In the genomic region with DNA sequence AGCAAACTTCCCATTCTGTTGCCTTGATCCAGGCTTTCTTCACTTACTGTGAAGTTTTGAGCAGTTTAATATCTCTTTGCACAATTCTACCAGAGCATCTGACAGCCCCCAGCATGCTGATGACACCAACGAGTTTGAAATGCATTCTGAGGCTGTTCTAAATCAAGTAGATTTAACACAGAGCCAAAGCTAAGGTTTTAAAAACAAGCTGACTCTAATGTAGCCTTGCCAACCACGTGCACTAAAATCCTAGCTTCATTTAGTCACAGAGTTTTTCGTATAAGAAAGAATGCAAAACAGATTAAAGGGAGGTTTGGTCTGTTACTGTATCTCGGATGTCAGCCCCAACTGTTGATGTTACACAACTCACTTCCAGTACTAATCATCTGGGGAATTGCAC, we compare ENCODE assay signal across 17 mouse cellular contexts.
DNase-seq lines count a peak whose midpoint lies in the region; ATAC-seq and TF ChIP-seq lines count a peak whose summit lies in the region.
"Had no signal": no experiment of that assay in that cellular context is flagged by ENCODE, and none has a peak within 500 bp of the region (broad histone marks: within the 10 kb centered on the region; RNA-seq: fewer than 3 reads in every experiment).

No protein-coding gene starts in this region.

- no peak for TF ChIP-seq EP300 in stomach, postnatal 0 days (optimal IDR thresholded peaks at IDR 0.05)

- no peaks in the 10 kb centered on the region for H3K36me3 ChIP-seq in embryonic facial prominence, embryonic 13.5 days
- H3K36me3 ChIP-seq in embryonic facial prominence, embryonic 10.5 days (replicated peaks) = no peaks in the 10 kb centered on the region
- H3K36me3 ChIP-seq in heart, embryonic 13.5 days = no peaks in the 10 kb centered on the region
- no peaks in the 10 kb centered on the region for H3K36me3 ChIP-seq in heart, embryonic 10.5 days
- H3K36me3 ChIP-seq in stomach, embryonic 15.5 days = no peaks in the 10 kb centered on the region
- H3K36me3 ChIP-seq in stomach, postnatal 0 days (ENCODE audit: control insufficient read depth, insufficient read depth, low read length) = no peaks in the 10 kb centered on the region
- H3K36me3 ChIP-seq: liver, embryonic 12.5 days; midbrain, embryonic 10.5 days had no signal

- H3K4me2 ChIP-seq in embryonic facial prominence, embryonic 13.5 days = no peak overlapping the region
- no peak overlapping the region for H3K4me2 ChIP-seq in heart, embryonic 13.5 days
- no peak overlapping the region for H3K4me2 ChIP-seq in stomach, embryonic 15.5 days
- H3K4me2 ChIP-seq in stomach, postnatal 0 days (replicated peaks; ENCODE audit: low read depth) = no peak overlapping the region
- H3K4me2 ChIP-seq: liver, embryonic 12.5 days had no signal

- WGBS in embryonic facial prominence, embryonic 13.5 days = 28% methylated on average over 4 of the region's 4 CpGs
- 74% methylated on average over 4 of the region's 4 CpGs for WGBS in embryonic facial prominence, embryonic 10.5 days
- 43% methylated on average over 4 of the region's 4 CpGs for WGBS in heart, embryonic 13.5 days
- 63% methylated on average over 4 of the region's 4 CpGs for WGBS in heart, embryonic 10.5 days
- 49% methylated on average over 4 of the region's 4 CpGs for WGBS in stomach, embryonic 15.5 days
- WGBS in stomach, postnatal 0 days = 34% methylated on average over 4 of the region's 4 CpGs

- TF ChIP-seq CTCF in stomach, postnatal 0 days (IDR thresholded peaks at IDR 0.05; ENCODE audit: low read depth) = no peak

- DNase-seq in embryonic facial prominence, embryonic 10.5 days (ENCODE audit: low spot score) = no peak
- DNase-seq in heart, embryonic 10.5 days (ENCODE audit: low spot score) = no peak
- DNase-seq in stomach, postnatal 0 days (ENCODE audit: low spot score) = no peak
- DNase-seq in layer of hippocampus, postnatal 10 days (ENCODE audit: low spot score in 2 of 2) = no peak
- no peak for DNase-seq in layer of hippocampus, adult 9-10 months (ENCODE audit: low spot score)
- DNase-seq: adrenal gland, postnatal 36 days; cerebellum, postnatal 10 days; kidney, postnatal 10 days; thymus, postnatal 36 days had no signal

- peaks cover 17% of the 10 kb centered on the region for H3K4me1 ChIP-seq in embryonic facial prominence, embryonic 13.5 days
- 0 out of 2 replicates have a peak, but pooled peaks cover 4% of the 10 kb centered on the region for H3K4me1 ChIP-seq in embryonic facial prominence, embryonic 10.5 days
- peaks cover 19% of the 10 kb centered on the region for H3K4me1 ChIP-seq in heart, embryonic 13.5 days
- peaks cover 5% of the 10 kb centered on the region; the same call in 1 of the 2 replicates for H3K4me1 ChIP-seq in heart, embryonic 10.5 days
- no peaks in the 10 kb centered on the region; the same call in 1 of the 2 replicates for H3K4me1 ChIP-seq in stomach, embryonic 15.5 days
- no peaks in the 10 kb centered on the region for H3K4me1 ChIP-seq in stomach, postnatal 0 days (replicated peaks; ENCODE audit: control insufficient read depth, insufficient read depth)
- H3K4me1 ChIP-seq: liver, embryonic 12.5 days; midbrain, embryonic 10.5 days had no signal

- no peaks in the 10 kb centered on the region for H3K27me3 ChIP-seq in embryonic facial prominence, embryonic 13.5 days
- no peaks in the 10 kb centered on the region for H3K27me3 ChIP-seq in embryonic facial prominence, embryonic 10.5 days (replicated peaks; ENCODE audit: low read depth, poor library complexity, severe bottlenecking)
- H3K27me3 ChIP-seq in heart, embryonic 13.5 days (replicated peaks) = no peaks in the 10 kb centered on the region
- H3K27me3 ChIP-seq in heart, embryonic 10.5 days (ENCODE audit: insufficient read depth, poor library complexity, severe bottlenecking) = no peaks in the 10 kb centered on the region
- no peaks in the 10 kb centered on the region for H3K27me3 ChIP-seq in stomach, embryonic 15.5 days (replicated peaks)
- no peaks in the 10 kb centered on the region for H3K27me3 ChIP-seq in stomach, postnatal 0 days (ENCODE audit: control insufficient read depth, insufficient read depth, low read length)
- H3K27me3 ChIP-seq: CH12.LX; liver, embryonic 12.5 days had no signal

- H3K4me3 ChIP-seq in embryonic facial prominence, embryonic 13.5 days = no peak overlapping the region
- no peak overlapping the region for H3K4me3 ChIP-seq in embryonic facial prominence, embryonic 10.5 days
- H3K4me3 ChIP-seq in heart, embryonic 13.5 days = no peak overlapping the region
- no peak overlapping the region for H3K4me3 ChIP-seq in heart, embryonic 10.5 days
- no peak overlapping the region for H3K4me3 ChIP-seq in stomach, embryonic 15.5 days (replicated peaks)
- no peak overlapping the region for H3K4me3 ChIP-seq in stomach, postnatal 0 days (ENCODE audit: low read depth, low read length)
- H3K4me3 ChIP-seq: liver, embryonic 12.5 days; midbrain, embryonic 10.5 days; myocyte had no signal

- 0 out of 2 replicates have a peak, but pooled peaks cover 5% of the 10 kb centered on the region for H3K9me3 ChIP-seq in embryonic facial prominence, embryonic 13.5 days
- 0 out of 2 replicates have a peak, but pooled peaks cover 9% of the 10 kb centered on the region for H3K9me3 ChIP-seq in embryonic facial prominence, embryonic 10.5 days
- H3K9me3 ChIP-seq in heart, embryonic 13.5 days = peaks cover 9% of the 10 kb centered on the region
- no peaks in the 10 kb centered on the region for H3K9me3 ChIP-seq in heart, embryonic 10.5 days
- no peaks in the 10 kb centered on the region for H3K9me3 ChIP-seq in stomach, embryonic 15.5 days
- H3K9me3 ChIP-seq in stomach, postnatal 0 days (ENCODE audit: control insufficient read depth, low read length) = no peaks in the 10 kb centered on the region
- H3K9me3 ChIP-seq: liver, embryonic 12.5 days had no signal

- no peak overlapping the region for H3K9ac ChIP-seq in embryonic facial prominence, embryonic 13.5 days
- H3K9ac ChIP-seq in heart, embryonic 13.5 days = no peak overlapping the region
- no peak overlapping the region for H3K9ac ChIP-seq in stomach, embryonic 15.5 days
- no peak overlapping the region for H3K9ac ChIP-seq in stomach, postnatal 0 days (ENCODE audit: low read length)
- H3K9ac ChIP-seq: liver, embryonic 12.5 days had no signal

- ATAC-seq in embryonic facial prominence, embryonic 13.5 days (ENCODE audit: insufficient number of reproducible peaks, insufficient read depth, low FRiP score, low TSS enrichment, low read depth) = no peak
- ATAC-seq in heart, embryonic 13.5 days (ENCODE audit: extremely low read depth, insufficient number of reproducible peaks, low FRiP score, low TSS enrichment) = no peak
- no peak for ATAC-seq in stomach, embryonic 15.5 days (ENCODE audit: insufficient read depth, low FRiP score, low read depth)
- no peak for ATAC-seq in stomach, postnatal 0 days (ENCODE audit: low FRiP score, low TSS enrichment)
- ATAC-seq: activated CD4-positive, CD25-positive, alpha-beta regulatory T cell, adult 4 months; liver, embryonic 12.5 days had no signal

- 0 out of 2 replicates have a peak overlapping the region, but pooled peaks have one; percentile 11 for H3K27ac ChIP-seq in embryonic facial prominence, embryonic 13.5 days
- H3K27ac ChIP-seq in embryonic facial prominence, embryonic 10.5 days (replicated peaks) = no peak overlapping the region
- peak overlapping the region; percentile 65; the same call in 1 of the 2 replicates for H3K27ac ChIP-seq in heart, embryonic 13.5 days (replicated peaks)
- H3K27ac ChIP-seq in heart, embryonic 10.5 days = no peak overlapping the region
- H3K27ac ChIP-seq in stomach, embryonic 15.5 days = peak overlapping the region; percentile 63
- H3K27ac ChIP-seq in stomach, postnatal 0 days (replicated peaks) = no peak overlapping the region
- H3K27ac ChIP-seq: liver, embryonic 12.5 days; midbrain, embryonic 10.5 days had no signal

Comparison
In these comparisons a context has a peak if more than half of its experiments do, and no peak if none do; other contexts are left out.
1. H3K27ac ChIP-seq: peak in embryonic facial prominence, embryonic 13.5 days (single experiment), heart, embryonic 13.5 days (single experiment) and stomach, embryonic 15.5 days (single experiment); none in embryonic facial prominence, embryonic 10.5 days (single experiment), heart, embryonic 10.5 days (single experiment) and stomach, postnatal 0 days (single experiment).